Mouse (Mus musculus) frontal cortex, adult 2 months (tissue): ENCODE data around the gene Vps45. TPM values are rescaled to one million over a fixed set of nuclear protein-coding genes. Genes with fewer than 3 reads are reported as not detected.
"Not testable (repeated sequence)": the region's sequence is repeated elsewhere in the genome, so short reads cannot be mapped to it uniquely, and the experiment has no call there.

Experiments
- DNase-seq, 2 experiments: peaks; one replicate each; pipeline ENCODE4 v3.0.0; 2022; ENCODE audit warnings: low spot score in 1 of 2; ENCODE audit errors: extremely low spot score in 1 of 2
- polyA plus RNA-seq: library from polyadenylated mRNA; depleted of rRNA; stranded (reverse); fragments of >200 nt; gene quantifications from 2 replicates; pipeline ENCODE4 v1.2.3, GENCODE M21; 2012

Gene Vps45
- polyA plus RNA-seq, 1 experiment = 33.0 TPM

GRCm38 (mm10) chr3:96081006-96081405 lies 22.7 kb upstream of the Vps45 start:
- peak in 1 of 2 experiments; percentile 41 for DNase-seq

- no peak for DNase-seq
Measured at GRCm38 (mm10) chr3:96078711-96079110, 20.4 kb upstream of the Vps45 start.

GRCm38 (mm10) chr3:96078066-96078465 lies 19.8 kb upstream of the Vps45 start:
- no peak for DNase-seq

GRCm38 (mm10) chr3:96072921-96073486 lies 14.7 kb upstream of the Vps45 start:
- DNase-seq = no peak

- DNase-seq = no peak
Measured at GRCm38 (mm10) chr3:96070241-96070640, 12.0 kb upstream of the Vps45 start.

GRCm38 (mm10) chr3:96069542-96069941 lies 11.3 kb upstream of the Vps45 start:
- DNase-seq = no peak

- DNase-seq = no peak
Measured at GRCm38 (mm10) chr3:96069046-96069445, 10.8 kb upstream of the Vps45 start.

- DNase-seq = no peak
Measured at GRCm38 (mm10) chr3:96066741-96067140, 8.5 kb upstream of the Vps45 start.

GRCm38 (mm10) chr3:96065754-96066375 lies 7.6 kb upstream of the Vps45 start:
- peak; percentile 59 to 94 for DNase-seq

- no peak for DNase-seq
Measured at GRCm38 (mm10) chr3:96065147-96065546, 6.9 kb upstream of the Vps45 start.

GRCm38 (mm10) chr3:96064217-96064616 lies 6.0 kb upstream of the Vps45 start:
- no peak for DNase-seq

GRCm38 (mm10) chr3:96063299-96063698 lies 5.0 kb upstream of the Vps45 start:
- DNase-seq = no peak

GRCm38 (mm10) chr3:96060146-96060545 lies 1.9 kb upstream of the Vps45 start:
- no peak for DNase-seq

- peak; percentile 83 to 96 for DNase-seq
Measured at GRCm38 (mm10) chr3:96057747-96058204, 490 bp downstream of the Vps45 start.

- DNase-seq = no peak
Measured at GRCm38 (mm10) chr3:96056031-96056430, 2.2 kb downstream of the Vps45 start.

GRCm38 (mm10) chr3:96055294-96055693 lies 3.0 kb downstream of the Vps45 start:
- DNase-seq = no peak

- DNase-seq = peak in 1 of 2 experiments; percentile 81
Measured at GRCm38 (mm10) chr3:96051839-96052238, 6.4 kb downstream of the Vps45 start.

GRCm38 (mm10) chr3:96051186-96051585 lies 7.1 kb downstream of the Vps45 start:
- DNase-seq = no peak

GRCm38 (mm10) chr3:96050779-96051178 lies 7.5 kb downstream of the Vps45 start:
- DNase-seq = no peak

- DNase-seq = not testable (repeated sequence)
Measured at GRCm38 (mm10) chr3:96044559-96044958, 13.7 kb downstream of the Vps45 start.

- DNase-seq = no peak
Measured at GRCm38 (mm10) chr3:96043104-96043503, 15.2 kb downstream of the Vps45 start.

GRCm38 (mm10) chr3:96041079-96041478 lies 17.2 kb downstream of the Vps45 start:
- no peak for DNase-seq
